Mouse (Mus musculus) Muller cell, postnatal 12 days (primary cell): ENCODE results near the gene Gm5617.
"Not testable (repeated sequence)": the region's sequence is repeated elsewhere in the genome, so short reads cannot be mapped to it uniquely, and the experiment has no call there.

Experiments used
- DNase-seq: peaks from one replicate; pipeline ENCODE4 v3.0.0-alpha.2; 2015; ENCODE audit errors: inconsistent ontology term

Gm5617 gene

GRCm38 (mm10) chr9:48494817-48495547 lies at the start of gene Gm5617, which contains the start of gene Rbm7:
Gm5617 (plus strand) TSS chr9:48495442.
Rbm7 (minus strand) TSS chr9:48495299.
- DNase-seq, result peak; percentile 95

GRCm38 (mm10) chr9:48447783-48448209 lies 47.4 kb upstream of the Gm5617 start:
- peak; percentile 6 for DNase-seq

GRCm38 (mm10) chr9:48450066-48450465 lies 45.2 kb upstream of the Gm5617 start:
- no peak for DNase-seq

- no peak for DNase-seq
Observed at GRCm38 (mm10) chr9:48455961-48456360, 39.3 kb upstream of the Gm5617 start.

- DNase-seq, result no peak
Observed at GRCm38 (mm10) chr9:48458879-48459278, 36.4 kb upstream of the Gm5617 start.

GRCm38 (mm10) chr9:48459391-48459790 lies 35.9 kb upstream of the Gm5617 start:
- no peak for DNase-seq

- DNase-seq, result no peak
Observed at GRCm38 (mm10) chr9:48460720-48461119, 34.5 kb upstream of the Gm5617 start.

- no peak for DNase-seq
Observed at GRCm38 (mm10) chr9:48461545-48461944, 33.7 kb upstream of the Gm5617 start.

- no peak for DNase-seq
Observed at GRCm38 (mm10) chr9:48465671-48466070, 29.6 kb upstream of the Gm5617 start.

GRCm38 (mm10) chr9:48466804-48467203 lies 28.4 kb upstream of the Gm5617 start:
- peak; percentile 6 for DNase-seq

GRCm38 (mm10) chr9:48467471-48467870 lies 27.8 kb upstream of the Gm5617 start:
- not testable (repeated sequence) for DNase-seq

GRCm38 (mm10) chr9:48472441-48473025 lies 22.7 kb upstream of the Gm5617 start:
- DNase-seq, result no peak

- DNase-seq, result no peak
Observed at GRCm38 (mm10) chr9:48473131-48473530, 22.1 kb upstream of the Gm5617 start.

GRCm38 (mm10) chr9:48474367-48474766 lies 20.9 kb upstream of the Gm5617 start:
- DNase-seq, result no peak

GRCm38 (mm10) chr9:48476236-48477165 lies 18.7 kb upstream of the Gm5617 start:
- DNase-seq, result no peak

- no peak for DNase-seq
Observed at GRCm38 (mm10) chr9:48478808-48479207, 16.4 kb upstream of the Gm5617 start.

- peak; percentile 34 for DNase-seq
Observed at GRCm38 (mm10) chr9:48479838-48480410, 15.3 kb upstream of the Gm5617 start.

GRCm38 (mm10) chr9:48480411-48481213 lies 14.6 kb upstream of the Gm5617 start, which contains the start of gene Rexo2:
Rexo2 (minus strand) TSS chr9:48480623.
- peak; percentile 95 for DNase-seq

GRCm38 (mm10) chr9:48481214-48482134 lies 13.8 kb upstream of the Gm5617 start:
- DNase-seq, result peak; percentile 30

- DNase-seq, result no peak
Observed at GRCm38 (mm10) chr9:48495548-48495932, 298 bp downstream of the Gm5617 start.
